Mouse (Mus musculus) kidney, postnatal 14 days (tissue): Measurements from ENCODE around the gene Gm20388.

ENCODE experiments used
- DNase-seq: peaks from one replicate; pipeline ENCODE4 v3.0.0; 2022; ENCODE audit warnings: mixed read lengths

The Gm20388 gene

DNA sequence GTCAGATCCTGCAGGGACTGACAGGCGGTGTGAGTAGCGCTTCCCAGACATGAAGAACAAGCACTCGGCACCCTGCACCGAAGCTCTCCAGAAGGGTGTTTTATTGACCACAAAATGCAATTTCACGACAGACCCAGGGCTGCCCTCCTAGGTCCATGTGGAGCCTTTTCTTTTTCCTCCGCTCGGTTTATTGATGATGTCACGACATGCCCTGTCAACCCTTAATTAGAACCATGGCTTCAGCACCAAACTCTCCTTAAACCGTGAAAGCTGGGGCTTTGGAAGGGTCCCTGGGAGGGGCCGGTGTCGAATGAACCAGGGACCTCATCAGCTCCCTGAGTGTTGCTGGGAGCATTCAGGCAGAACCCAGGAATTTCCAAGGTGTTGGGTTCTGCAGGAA lies 1340.4 kb downstream of the Gm20388 start:
- DNase-seq, result no peak

GRCm38 (mm10) chr8:121255727-121256265 lies 1345.2 kb downstream of the Gm20388 start:
- DNase-seq, result no peak

DNA sequence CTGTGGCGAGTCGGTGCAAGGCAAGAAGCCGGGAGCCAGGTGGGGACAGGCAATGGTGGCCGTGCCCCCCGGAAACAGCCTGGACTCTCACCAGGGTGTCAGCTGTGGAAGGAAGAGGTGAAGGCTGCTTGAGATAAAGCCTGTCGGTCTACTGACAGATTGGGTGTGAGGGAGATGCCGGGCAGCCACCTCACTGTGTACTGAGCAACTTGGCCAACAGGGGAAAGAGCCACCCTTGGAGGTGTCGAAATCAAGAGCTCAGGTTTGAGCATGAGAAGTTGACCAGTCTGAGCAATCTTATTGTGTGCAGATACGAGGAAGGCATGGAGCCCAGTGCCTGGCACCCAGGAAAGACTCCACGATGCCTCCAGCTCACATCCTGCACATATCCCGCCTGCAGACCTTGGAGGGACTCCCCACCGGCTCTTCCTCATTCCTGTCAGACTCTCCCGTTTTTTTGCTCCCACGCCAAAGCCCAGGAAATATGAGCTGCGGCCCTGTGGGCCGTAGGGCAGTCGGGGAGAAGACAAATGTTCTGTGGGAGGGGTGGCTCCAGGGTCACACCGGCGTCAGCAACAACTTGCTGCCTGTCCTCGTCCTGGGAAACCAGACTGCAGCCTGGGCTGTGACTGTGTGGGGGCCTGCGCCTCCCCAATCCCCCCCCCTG lies 1347.6 kb downstream of the Gm20388 start:
- peak; percentile 41 for DNase-seq

GRCm38 (mm10) chr8:121262728-121263389 lies 1352.2 kb downstream of the Gm20388 start:
- peak; percentile 82 for DNase-seq

DNA sequence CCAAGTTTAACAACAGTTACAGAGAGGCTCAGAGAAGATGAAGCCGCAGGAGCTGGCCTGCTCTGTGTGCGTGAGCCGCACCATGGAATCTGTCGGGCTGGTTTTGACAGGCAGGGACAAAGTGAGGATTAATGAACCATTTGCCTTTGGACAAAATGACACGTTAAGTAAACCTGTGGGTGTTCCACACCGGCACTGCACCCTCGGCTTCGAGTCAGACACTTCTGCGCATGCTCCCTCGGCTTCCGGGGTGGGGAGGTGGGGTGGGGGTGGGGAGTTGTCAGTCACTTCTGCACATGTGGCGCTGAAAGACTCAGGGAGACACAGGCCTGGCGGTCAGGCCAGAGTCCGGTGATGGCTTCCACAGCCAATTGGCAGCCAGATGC lies 1352.7 kb downstream of the Gm20388 start:
- peak; percentile 45 for DNase-seq

- no peak for DNase-seq
Measured at GRCm38 (mm10) chr8:121264260-121264659, 1353.6 kb downstream of the Gm20388 start.

DNA sequence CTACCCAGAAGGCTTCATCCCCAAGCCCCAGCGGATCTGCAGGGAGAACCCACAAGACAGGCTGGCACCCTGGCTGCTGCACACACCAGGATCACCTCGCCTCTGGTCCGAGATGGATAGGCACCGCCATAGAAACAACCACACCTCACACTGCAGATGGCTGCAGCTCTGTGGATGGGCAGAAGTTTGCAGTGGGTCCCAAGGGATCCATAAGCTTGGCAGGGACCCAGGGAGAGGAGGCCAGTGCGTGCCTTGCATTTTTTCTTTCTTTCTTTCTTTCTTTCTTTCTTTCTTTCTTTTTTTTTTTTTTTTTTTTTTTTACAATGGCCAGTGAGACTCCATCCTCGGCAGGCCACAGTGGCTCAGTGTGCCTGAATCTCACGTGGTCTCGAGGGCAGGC lies 1360.9 kb downstream of the Gm20388 start:
- DNase-seq, result no peak

DNA sequence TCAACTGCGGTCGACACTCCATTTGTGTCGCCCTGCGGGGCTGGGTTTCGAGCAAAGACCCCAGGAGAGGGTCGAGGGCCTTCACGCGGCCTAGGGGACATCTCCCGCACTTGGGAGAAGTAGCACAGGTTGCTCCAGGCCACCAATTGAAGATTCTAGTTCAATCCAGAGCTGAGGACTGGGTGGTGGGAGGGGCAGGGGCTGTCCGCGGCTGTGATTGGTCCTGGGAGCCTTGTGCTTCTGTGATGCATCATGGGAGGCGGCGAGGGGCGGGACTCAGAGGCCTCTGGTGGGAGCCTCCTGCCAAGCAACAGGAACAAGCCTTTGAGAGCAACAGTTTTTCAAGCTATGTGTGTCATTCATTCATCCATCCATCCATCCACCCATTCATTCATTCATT lies 1362.6 kb downstream of the Gm20388 start:
- DNase-seq, result no peak

DNA sequence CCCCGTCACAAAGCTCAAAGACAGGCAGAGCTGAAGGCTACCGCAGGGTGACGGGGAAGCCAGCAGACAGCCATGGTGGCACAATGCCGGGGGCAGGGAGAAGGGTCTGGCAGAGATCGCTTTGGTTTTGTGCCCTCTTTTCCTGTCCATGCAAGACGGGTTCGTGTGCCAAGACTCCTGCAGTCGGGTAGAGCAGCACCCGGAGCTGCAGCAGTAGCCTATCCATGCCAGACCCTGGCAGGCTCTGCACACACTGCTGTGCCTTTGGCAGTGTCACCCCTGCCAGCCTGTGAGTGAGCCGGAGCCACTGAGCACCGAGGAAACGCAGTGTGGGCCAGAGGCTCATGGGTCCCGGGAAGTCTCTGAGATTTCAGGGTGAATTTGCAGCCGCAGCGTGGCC lies 1363.0 kb downstream of the Gm20388 start:
- no peak for DNase-seq

DNA sequence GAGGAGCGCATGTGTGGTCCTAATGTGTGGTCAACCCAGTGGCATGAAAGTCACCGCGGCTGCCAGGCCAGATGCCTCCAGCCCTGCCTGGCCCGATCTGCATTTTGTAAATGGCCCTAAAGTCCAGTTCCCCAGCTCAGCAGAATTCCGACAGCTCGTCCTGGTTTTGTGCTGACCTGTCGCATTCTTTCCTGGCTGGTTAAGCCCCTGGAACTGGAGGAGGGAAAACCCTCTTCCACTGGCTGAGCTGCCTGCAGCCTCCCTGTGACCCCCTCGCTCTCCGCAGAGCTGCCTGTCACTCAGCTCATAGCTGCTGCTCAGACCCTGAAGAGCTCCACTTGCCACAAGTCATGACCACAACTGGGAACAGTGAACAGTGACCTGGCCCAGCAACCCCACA lies 1369.8 kb downstream of the Gm20388 start:
- DNase-seq, result peak; percentile 51

- DNase-seq, result no peak
Measured at GRCm38 (mm10) chr8:121289346-121289745, 1378.7 kb downstream of the Gm20388 start.

DNA sequence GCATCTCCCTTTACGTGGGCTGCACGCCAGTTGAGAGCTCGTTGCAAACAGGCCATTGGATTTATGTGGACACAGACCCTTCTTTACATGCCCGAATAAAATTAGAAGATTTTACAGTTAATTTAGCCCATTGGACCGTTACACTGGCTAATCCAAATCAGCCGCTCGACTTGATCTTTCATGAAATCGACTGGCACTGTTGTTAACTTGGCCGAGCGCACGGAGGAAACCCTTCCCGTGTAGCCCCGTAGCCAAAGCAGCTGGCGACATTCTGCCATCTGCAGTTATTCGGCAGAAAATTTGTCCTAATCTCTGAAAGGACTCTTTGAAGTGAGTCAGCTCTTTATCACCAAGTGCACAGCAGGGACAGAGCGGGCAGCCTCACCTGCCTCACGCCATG lies 1379.9 kb downstream of the Gm20388 start:
- no peak for DNase-seq

- DNase-seq, result no peak
Measured at GRCm38 (mm10) chr8:121293418-121293817, 1382.8 kb downstream of the Gm20388 start.

- DNase-seq, result peak; percentile 23
Measured at GRCm38 (mm10) chr8:121294234-121295108, 1383.8 kb downstream of the Gm20388 start.

DNA sequence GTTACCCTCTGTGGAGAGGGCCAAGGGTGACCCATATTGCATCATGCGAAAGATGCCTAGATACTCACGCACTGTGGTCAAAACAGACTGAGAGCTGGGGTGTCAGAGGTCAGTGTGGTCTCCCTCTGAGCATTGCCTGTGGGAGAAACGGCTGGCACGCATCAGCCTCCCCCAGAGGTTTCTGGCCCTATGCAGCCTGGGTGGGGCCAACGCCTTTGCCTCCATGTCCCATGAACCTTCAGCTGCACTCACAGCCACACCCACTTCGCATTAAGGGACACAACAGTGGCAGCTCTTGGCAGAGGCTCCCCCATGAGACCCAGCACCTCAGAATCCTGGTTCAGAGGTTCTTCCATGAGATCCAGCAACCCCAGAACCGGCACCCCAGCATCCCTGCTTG lies 1385.4 kb downstream of the Gm20388 start:
- no peak for DNase-seq

- no peak for DNase-seq
Measured at GRCm38 (mm10) chr8:121296597-121296996, 1386.0 kb downstream of the Gm20388 start.

- no peak for DNase-seq
Measured at GRCm38 (mm10) chr8:121297299-121297698, 1386.7 kb downstream of the Gm20388 start.

DNA sequence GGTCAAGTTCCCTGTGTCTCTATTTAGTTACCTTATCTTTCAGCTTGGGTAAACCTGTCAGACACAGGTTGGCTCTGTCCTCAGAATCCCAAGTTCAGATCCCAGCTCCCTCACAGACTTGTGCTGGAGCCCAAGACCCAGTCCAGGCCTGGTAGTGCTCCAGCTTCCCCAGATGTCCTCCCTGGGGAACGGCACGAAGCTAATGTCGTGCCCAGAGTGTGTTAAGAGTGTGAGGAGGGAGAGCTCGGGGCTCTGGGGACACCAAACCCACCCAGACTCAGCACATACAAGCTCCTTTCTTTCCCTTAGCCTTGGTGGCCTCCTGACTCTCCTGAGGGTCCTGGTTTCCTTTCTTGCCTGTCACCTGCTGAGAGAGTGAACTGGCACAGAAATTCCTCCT lies 1389.4 kb downstream of the Gm20388 start:
- DNase-seq, result no peak

DNA sequence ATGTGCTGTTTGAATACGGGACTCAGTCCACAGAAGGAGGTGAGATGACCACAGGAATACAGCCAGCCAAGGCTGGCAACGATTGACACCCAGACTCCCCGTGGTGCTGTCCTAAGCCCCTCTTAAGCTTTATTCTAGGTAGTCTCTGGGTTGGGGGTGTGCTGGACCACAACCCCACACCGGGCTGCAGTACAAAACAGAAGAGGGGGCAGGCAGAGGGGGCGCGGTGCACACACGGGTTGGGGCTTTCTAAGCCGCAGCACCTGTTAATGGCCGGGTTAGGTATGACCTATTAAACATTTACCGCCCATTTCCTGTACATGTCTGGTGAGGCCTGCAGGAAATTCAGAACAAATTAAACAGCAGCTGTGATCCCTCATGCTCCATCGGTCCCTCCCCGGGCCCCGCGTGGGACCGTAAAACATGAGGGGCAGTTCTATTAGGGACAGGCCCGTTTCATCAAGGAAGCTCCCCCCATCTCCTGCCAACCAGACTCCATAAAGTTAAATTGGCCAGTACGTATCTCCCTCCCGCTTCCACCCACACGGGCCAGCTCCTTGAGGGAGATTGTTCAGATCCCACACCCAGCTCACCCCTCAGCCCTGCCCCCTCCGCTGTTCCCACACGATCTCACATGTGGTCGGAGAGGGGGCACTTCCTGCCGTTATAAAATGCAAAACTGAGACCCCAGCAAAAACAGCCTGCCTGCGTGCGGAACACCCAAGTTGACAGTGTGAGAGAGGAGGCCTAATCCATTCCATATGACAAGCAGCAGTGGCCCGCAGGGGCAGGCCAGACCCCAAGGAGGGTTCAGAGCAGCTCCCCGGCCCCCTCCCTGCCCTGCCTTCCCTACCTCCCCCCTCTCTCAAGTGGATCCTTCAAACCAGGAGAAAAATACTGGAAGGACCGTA lies 1390.1 kb downstream of the Gm20388 start:
- peak; percentile 69 for DNase-seq

DNA sequence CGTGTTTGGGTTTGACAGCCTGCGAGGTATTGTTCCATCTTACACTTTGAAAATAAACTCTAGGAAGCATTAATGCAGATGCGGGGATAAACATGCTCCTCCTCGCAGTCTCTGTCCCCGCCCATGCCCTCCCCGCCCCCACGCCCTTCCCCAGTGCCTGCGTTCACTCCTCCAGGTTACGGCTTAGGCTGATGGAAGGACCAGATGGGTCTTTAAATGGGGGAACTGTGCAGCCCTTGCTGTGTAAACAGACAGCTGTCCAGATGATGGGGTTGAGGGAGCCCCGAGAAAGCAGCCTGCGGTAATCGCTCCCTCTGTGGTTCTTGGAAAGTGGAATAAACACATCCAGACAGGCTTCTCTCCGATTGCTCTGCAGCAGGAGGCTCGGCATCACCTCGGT lies 1390.8 kb downstream of the Gm20388 start:
- no peak for DNase-seq

DNA sequence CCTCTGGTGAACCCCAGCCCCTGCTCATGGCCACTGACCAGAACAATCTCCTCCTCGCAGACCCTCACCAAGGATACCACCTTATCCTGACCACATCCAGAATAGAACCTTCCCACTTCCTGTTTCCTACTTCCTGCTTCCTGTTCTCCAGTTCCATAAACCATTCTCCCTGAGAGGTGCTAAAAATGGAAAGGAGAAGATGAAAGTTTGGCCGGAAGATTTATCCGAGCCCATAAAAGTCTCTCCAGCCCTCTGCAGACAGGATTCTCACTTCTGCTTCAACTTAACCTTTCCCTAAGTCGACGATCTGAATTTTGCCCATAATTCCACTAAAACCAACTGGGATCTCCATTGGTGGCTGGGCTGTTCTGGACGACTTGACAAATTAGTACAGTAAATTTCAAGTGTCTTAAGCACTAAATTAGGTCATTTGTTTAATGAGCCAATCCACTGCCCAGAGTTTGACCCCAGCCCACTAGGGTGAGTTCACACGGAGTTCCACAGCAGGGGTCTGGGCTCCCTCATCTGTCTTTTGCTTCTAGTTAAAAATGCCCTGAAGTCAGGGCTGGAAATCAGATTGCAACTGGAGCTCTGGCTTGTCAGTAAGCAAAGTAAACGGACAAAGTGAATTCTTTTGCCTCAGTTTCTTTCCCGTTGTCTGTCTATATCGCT lies 1391.5 kb downstream of the Gm20388 start:
- peak; percentile 39 for DNase-seq

DNA sequence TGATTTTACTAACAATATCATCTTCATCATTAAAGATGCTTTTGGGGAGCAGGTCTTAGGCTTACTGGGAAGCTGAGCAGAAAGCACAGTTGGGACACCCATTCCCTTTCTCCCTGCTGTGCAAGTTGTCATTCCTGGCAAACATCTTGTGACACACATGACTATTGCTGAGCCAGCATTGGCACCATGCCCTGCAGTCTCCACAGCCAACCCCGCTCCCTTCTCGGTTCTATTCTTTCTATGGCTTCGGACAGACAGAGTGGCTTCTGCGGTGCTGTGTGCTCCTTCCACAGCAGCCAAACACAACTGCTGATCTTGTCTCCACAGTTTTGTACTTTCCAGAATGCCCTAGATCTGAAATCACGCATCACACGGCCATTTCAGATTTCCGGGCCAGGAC lies 1397.1 kb downstream of the Gm20388 start:
- DNase-seq, result peak; percentile 51
